Mouse (Mus musculus): ENCODE results near the gene Dusp12. TPM values are rescaled to one million over a fixed set of nuclear protein-coding genes. Genes with fewer than 3 reads are reported as not detected.
A peak's percentile ranks its signal among the peaks of the same experiment; 100 is the strongest.

Gene Dusp12
- polyA plus RNA-seq, 1 experiment from 2014 or later, result 47.3 TPM

- Histone ChIP-seq H3K27ac (no peak overlapping the region), H3K9ac (no peak overlapping the region), H3K4me3 (replicated peaks) (no peak overlapping the region), H3K27me3 (replicated peaks) (no peaks in the 10 kb centered on the region), H3K4me2 (no peak overlapping the region), H3K4me1 (no peaks in the 10 kb centered on the region), H3K9me3 (no peaks in the 10 kb centered on the region), H3K36me3 (no peaks in the 10 kb centered on the region)
- ATAC-seq (ENCODE audit: insufficient read depth, low FRiP score, low read depth), result no peak
- WGBS, result 58% methylated on average over 9 of the region's 9 CpGs
Measured at GRCm38 (mm10) chr1:170894603-170895602, 9.6 kb upstream of the Dusp12 start.

- no peaks in the 10 kb centered on the region for H3K4me1 ChIP-seq
- H3K4me3 ChIP-seq (replicated peaks), result no peak overlapping the region
- 80% methylated on average over 1 of the region's 1 CpGs for WGBS
- no peaks in the 10 kb centered on the region for H3K27me3 ChIP-seq (replicated peaks)
- no peaks in the 10 kb centered on the region for H3K9me3 ChIP-seq
- H3K36me3 ChIP-seq, result no peaks in the 10 kb centered on the region
- no peak for ATAC-seq (ENCODE audit: insufficient read depth, low FRiP score, low read depth)
- H3K9ac ChIP-seq, result no peak overlapping the region
- no peak overlapping the region for H3K27ac ChIP-seq
- no peak overlapping the region for H3K4me2 ChIP-seq
Measured at GRCm38 (mm10) chr1:170892279-170892678, 6.9 kb upstream of the Dusp12 start.

GRCm38 (mm10) chr1:170891646-170892045, 6.3 kb upstream of the Dusp12 start:
- Histone ChIP-seq H3K36me3 (no peaks in the 10 kb centered on the region), H3K27me3 (replicated peaks) (no peaks in the 10 kb centered on the region), H3K4me2 (no peak overlapping the region), H3K4me1 (no peaks in the 10 kb centered on the region), H3K9me3 (no peaks in the 10 kb centered on the region), H3K27ac (no peak overlapping the region), H3K9ac (no peak overlapping the region), H3K4me3 (replicated peaks) (no peak overlapping the region)
- WGBS, result 38% methylated on average over 2 of the region's 2 CpGs
- ATAC-seq (ENCODE audit: insufficient read depth, low FRiP score, low read depth), result no peak

- Histone ChIP-seq H3K4me2 (no peak overlapping the region), H3K36me3 (no peaks in the 10 kb centered on the region), H3K9ac (no peak overlapping the region), H3K27me3 (replicated peaks) (no peaks in the 10 kb centered on the region), H3K9me3 (no peaks in the 10 kb centered on the region), H3K27ac (no peak overlapping the region), H3K4me3 (replicated peaks) (no peak overlapping the region), H3K4me1 (0 out of 2 replicates have a peak, but pooled peaks cover 3% of the 10 kb centered on the region)
- WGBS, result 71% methylated on average over 4 of the region's 4 CpGs
- ATAC-seq (ENCODE audit: insufficient read depth, low FRiP score, low read depth), result no peak
Measured at GRCm38 (mm10) chr1:170889310-170889709, 4.0 kb upstream of the Dusp12 start.

- no peak for ATAC-seq (ENCODE audit: insufficient read depth, low FRiP score, low read depth)
- Histone ChIP-seq H3K27ac (no peak overlapping the region; the same call in 1 of the 2 replicates), H3K36me3 (no peaks in the 10 kb centered on the region), H3K9ac (no peak overlapping the region), H3K4me2 (peak overlapping the region; percentile 19), H3K4me1 (0 out of 2 replicates have a peak, but pooled peaks cover 11% of the 10 kb centered on the region), H3K27me3 (replicated peaks) (no peaks in the 10 kb centered on the region), H3K9me3 (no peaks in the 10 kb centered on the region), H3K4me3 (replicated peaks) (no peak overlapping the region)
- WGBS, result 31% methylated on average over 6 of the region's 6 CpGs
Measured at GRCm38 (mm10) chr1:170886044-170886458, 711 bp upstream of the Dusp12 start.

- Histone ChIP-seq H3K4me1 (0 out of 2 replicates have a peak, but pooled peaks cover 11% of the 10 kb centered on the region), H3K36me3 (peaks cover 11% of the 10 kb centered on the region), H3K27me3 (replicated peaks) (no peaks in the 10 kb centered on the region), H3K27ac (peak overlapping the region; percentile 86), H3K9ac (peak overlapping the region; percentile 77), H3K4me2 (peak overlapping the region; percentile 57), H3K4me3 (replicated peaks) (peak overlapping the region; percentile 83), H3K9me3 (no peaks in the 10 kb centered on the region)
- no peak for ATAC-seq (ENCODE audit: insufficient read depth, low FRiP score, low read depth)
- WGBS, result 12% methylated on average over 8 of the region's 8 CpGs
Measured at GRCm38 (mm10) chr1:170884390-170884789, 950 bp downstream of the Dusp12 start.

GRCm38 (mm10) chr1:170882915-170883485, 2.3 kb downstream of the Dusp12 start:
- H3K9me3 ChIP-seq, result no peaks in the 10 kb centered on the region
- H3K27me3 ChIP-seq (replicated peaks), result no peaks in the 10 kb centered on the region
- H3K36me3 ChIP-seq, result peaks cover 15% of the 10 kb centered on the region
- ATAC-seq (ENCODE audit: insufficient read depth, low FRiP score, low read depth), result no peak
- peak overlapping the region; percentile 57; the same call in 1 of the 2 replicates for H3K4me2 ChIP-seq
- H3K9ac ChIP-seq, result no peak overlapping the region
- no peak overlapping the region for H3K27ac ChIP-seq
- 0 out of 2 replicates have a peak, but pooled peaks cover 11% of the 10 kb centered on the region for H3K4me1 ChIP-seq
- no peak overlapping the region for H3K4me3 ChIP-seq (replicated peaks)
- WGBS, result 51% methylated on average over 5 of the region's 5 CpGs

- no peak for ATAC-seq (ENCODE audit: insufficient read depth, low FRiP score, low read depth)
- H3K9me3 ChIP-seq, result no peaks in the 10 kb centered on the region
- H3K27me3 ChIP-seq (replicated peaks), result no peaks in the 10 kb centered on the region
- H3K4me2 ChIP-seq, result no peak overlapping the region
- H3K9ac ChIP-seq, result no peak overlapping the region
- H3K36me3 ChIP-seq, result peaks cover 20% of the 10 kb centered on the region
- no peak overlapping the region for H3K27ac ChIP-seq
- H3K4me1 ChIP-seq, result no peaks in the 10 kb centered on the region
- H3K4me3 ChIP-seq (replicated peaks), result no peak overlapping the region
- 89% methylated on average over 5 of the region's 5 CpGs for WGBS
Measured at GRCm38 (mm10) chr1:170876906-170877305, 8.4 kb downstream of the Dusp12 start.

GRCm38 (mm10) chr1:170875676-170876075, 9.7 kb downstream of the Dusp12 start:
- H3K36me3 ChIP-seq, result peaks cover 17% of the 10 kb centered on the region
- no peaks in the 10 kb centered on the region for H3K27me3 ChIP-seq (replicated peaks)
- WGBS, result 60% methylated on average over 3 of the region's 3 CpGs
- H3K27ac ChIP-seq, result no peak overlapping the region
- H3K4me1 ChIP-seq, result no peaks in the 10 kb centered on the region
- H3K4me3 ChIP-seq (replicated peaks), result no peak overlapping the region
- no peaks in the 10 kb centered on the region for H3K9me3 ChIP-seq
- H3K9ac ChIP-seq, result no peak overlapping the region
- H3K4me2 ChIP-seq, result no peak overlapping the region
- ATAC-seq (ENCODE audit: insufficient read depth, low FRiP score, low read depth), result no peak

- H3K9ac ChIP-seq, result no peak overlapping the region
- peaks cover 3% of the 10 kb centered on the region; the same call in 1 of the 2 replicates for H3K4me1 ChIP-seq
- ATAC-seq (ENCODE audit: insufficient read depth, low FRiP score, low read depth), result no peak
- H3K36me3 ChIP-seq, result peaks cover 3% of the 10 kb centered on the region; the same call in 1 of the 2 replicates
- H3K4me3 ChIP-seq (replicated peaks), result no peak overlapping the region
- H3K9me3 ChIP-seq, result no peaks in the 10 kb centered on the region
- H3K4me2 ChIP-seq, result no peak overlapping the region
- no peak overlapping the region for H3K27ac ChIP-seq
- H3K27me3 ChIP-seq (replicated peaks), result no peaks in the 10 kb centered on the region
- WGBS, result 93% methylated on average over 2 of the region's 2 CpGs
Measured at GRCm38 (mm10) chr1:170871961-170872360, 13.4 kb downstream of the Dusp12 start.

GRCm38 (mm10) chr1:170871402-170871801, 13.9 kb downstream of the Dusp12 start:
- WGBS, result 84% methylated on average over 6 of the region's 6 CpGs
- Histone ChIP-seq H3K9me3 (no peaks in the 10 kb centered on the region), H3K9ac (no peak overlapping the region), H3K36me3 (no peaks in the 10 kb centered on the region; the same call in 1 of the 2 replicates), H3K4me1 (peaks cover 4% of the 10 kb centered on the region; the same call in 1 of the 2 replicates), H3K27me3 (replicated peaks) (no peaks in the 10 kb centered on the region), H3K27ac (no peak overlapping the region), H3K4me3 (replicated peaks) (no peak overlapping the region), H3K4me2 (no peak overlapping the region)
- no peak for ATAC-seq (ENCODE audit: insufficient read depth, low FRiP score, low read depth)

GRCm38 (mm10) chr1:170868905-170869283, 16.4 kb downstream of the Dusp12 start:
- Histone ChIP-seq H3K4me3 (replicated peaks) (peak overlapping the region; percentile 62), H3K9ac (peak overlapping the region; percentile 40; the same call in 1 of the 2 replicates), H3K36me3 (no peaks in the 10 kb centered on the region; the same call in 1 of the 2 replicates), H3K4me2 (peak overlapping the region; percentile 75), H3K27me3 (replicated peaks) (no peaks in the 10 kb centered on the region), H3K4me1 (peaks cover 4% of the 10 kb centered on the region; the same call in 1 of the 2 replicates), H3K9me3 (no peaks in the 10 kb centered on the region), H3K27ac (peak overlapping the region; percentile 48; the same call in 1 of the 2 replicates)
- no peak for ATAC-seq (ENCODE audit: insufficient read depth, low FRiP score, low read depth)
- 15% methylated on average over 14 of the region's 14 CpGs for WGBS

Measured in stomach, embryonic 15.5 days (tissue).